Mouse (Mus musculus) megakaryocyte, embryonic 14.5 days (primary cell): ENCODE data around the gene Kif11. TPM values are rescaled to one million over a fixed set of nuclear protein-coding genes. Genes with fewer than 3 reads are reported as not detected.

Experiments
- H3K27me3 ChIP-seq: replicated peaks from 2 replicates; pipeline ENCODE3; 2012; ENCODE audit warnings: inconsistent platforms
- H3K36me3 ChIP-seq: replicated peaks from 2 replicates; pipeline ENCODE3; 2012; ENCODE audit warnings: low read length, inconsistent platforms, mixed read lengths
- H3K4me1 ChIP-seq: 2 replicates; pipeline ENCODE4 v1.6.1; 2012; ENCODE audit warnings: inconsistent platforms
- H3K4me3 ChIP-seq: replicated peaks from 2 replicates; pipeline ENCODE3; 2012; ENCODE audit warnings: moderate library complexity, mild to moderate bottlenecking, inconsistent platforms
- H3K9me3 ChIP-seq: 2 replicates; pipeline ENCODE4 v1.6.1; 2012; ENCODE audit warnings: inconsistent platforms
- FLI1 ChIP-seq: IDR thresholded peaks from 2 replicates; pipeline ENCODE4 v1.6.1; 2012; ENCODE audit warnings: low read length, inconsistent platforms, mixed read lengths
- GATA1 ChIP-seq: IDR thresholded peaks from 3 replicates; pipeline ENCODE4 v1.6.1; 2012; ENCODE audit warnings: mixed read lengths, low read length, inconsistent platforms, borderline replicate concordance
- polyA plus RNA-seq: library from polyadenylated mRNA; stranded (reverse); fragments of >175 nt; gene quantifications from 2 replicates; pipeline ENCODE4 v1.2.3, GENCODE M21; 2012; ENCODE audit warnings: low replicate concordance; ENCODE audit not compliant: insufficient read depth

The Kif11 gene
- polyA plus RNA-seq = 1.2 and 1.7 TPM in 2 replicates

GRCm38 (mm10) chr19:37375755-37376615 is at the start of gene Kif11:
Gene Kif11, plus strand, starts transcription at chr19:37376403.
- Histone ChIP-seq H3K9me3 (no peaks in the 10 kb centered on the region), H3K27me3 (no peaks in the 10 kb centered on the region), H3K4me1 (peaks cover 52% of the 10 kb centered on the region), H3K4me3 (peak within 1 kb of the TSS; percentile 96), H3K36me3 (no peaks in the 10 kb centered on the region)
- TF ChIP-seq GATA1 = no peak
- no peak for TF ChIP-seq FLI1

- Histone ChIP-seq H3K4me1 (no peaks in the 10 kb centered on the region; the same call in 1 of the 2 replicates), H3K9me3 (no peaks in the 10 kb centered on the region), H3K4me3 (no peak overlapping the region), H3K36me3 (peaks cover 70% of the 10 kb centered on the region), H3K27me3 (no peaks in the 10 kb centered on the region)
- TF ChIP-seq FLI1 = no peak
- no peak for TF ChIP-seq GATA1
Observed at GRCm38 (mm10) chr19:37327216-37327615, 49.0 kb upstream of the Kif11 start.

DNA sequence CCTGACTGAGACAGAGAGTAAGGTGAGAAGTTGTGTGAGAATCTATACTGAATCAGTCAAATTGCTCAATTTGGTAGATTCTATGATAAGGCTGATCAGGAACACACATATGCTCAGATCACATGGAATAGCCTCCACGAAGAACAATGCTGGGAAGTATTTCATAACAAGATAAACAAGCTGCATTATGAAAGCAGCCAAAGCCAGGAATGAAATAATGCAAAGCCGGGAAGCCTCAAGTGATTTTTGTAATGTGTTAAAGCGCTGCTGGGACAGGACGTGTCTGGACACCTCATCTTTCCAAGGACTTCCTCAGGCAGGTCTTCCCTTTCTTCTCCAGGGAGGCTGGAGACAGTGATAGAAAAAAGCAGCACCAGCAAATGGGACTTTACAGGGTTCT is 43.5 kb upstream of the Kif11 start:
- H3K36me3 ChIP-seq = peaks cover 37% of the 10 kb centered on the region
- H3K9me3 ChIP-seq = no peaks in the 10 kb centered on the region
- no peak for TF ChIP-seq FLI1
- TF ChIP-seq GATA1 = no peak
- H3K4me3 ChIP-seq = no peak overlapping the region
- H3K27me3 ChIP-seq = no peaks in the 10 kb centered on the region
- H3K4me1 ChIP-seq = peaks cover 41% of the 10 kb centered on the region

DNA sequence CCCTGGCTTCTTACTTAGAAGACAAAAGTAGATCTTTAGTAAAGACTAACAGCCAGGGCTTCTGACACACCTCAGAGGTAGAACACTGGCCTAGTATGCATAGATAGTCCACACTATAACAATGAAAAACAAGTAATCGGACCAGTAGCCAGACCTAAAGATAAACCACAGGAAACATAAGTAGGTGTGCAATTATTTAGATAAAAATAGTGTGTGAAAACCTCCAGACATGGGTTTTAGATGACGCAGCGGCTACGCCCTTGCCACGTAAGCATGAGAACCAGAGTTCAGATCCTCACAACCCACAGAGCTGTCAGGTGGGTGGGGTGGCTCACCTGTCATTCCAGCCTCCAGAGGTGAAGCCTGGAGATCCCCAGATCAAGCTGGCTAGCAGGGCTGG is 42.8 kb upstream of the Kif11 start:
- H3K27me3 ChIP-seq = no peaks in the 10 kb centered on the region
- no peaks in the 10 kb centered on the region for H3K9me3 ChIP-seq
- H3K4me1 ChIP-seq = peaks cover 47% of the 10 kb centered on the region
- TF ChIP-seq FLI1 = no peak
- no peak for TF ChIP-seq GATA1
- H3K36me3 ChIP-seq = peaks cover 31% of the 10 kb centered on the region
- no peak overlapping the region for H3K4me3 ChIP-seq

GRCm38 (mm10) chr19:37335392-37335791 is 40.8 kb upstream of the Kif11 start:
- Histone ChIP-seq H3K27me3 (no peaks in the 10 kb centered on the region), H3K4me3 (no peak overlapping the region), H3K4me1 (peaks cover 52% of the 10 kb centered on the region), H3K9me3 (no peaks in the 10 kb centered on the region), H3K36me3 (peaks cover 11% of the 10 kb centered on the region)
- TF ChIP-seq FLI1 (no peak), GATA1 (no peak)

DNA sequence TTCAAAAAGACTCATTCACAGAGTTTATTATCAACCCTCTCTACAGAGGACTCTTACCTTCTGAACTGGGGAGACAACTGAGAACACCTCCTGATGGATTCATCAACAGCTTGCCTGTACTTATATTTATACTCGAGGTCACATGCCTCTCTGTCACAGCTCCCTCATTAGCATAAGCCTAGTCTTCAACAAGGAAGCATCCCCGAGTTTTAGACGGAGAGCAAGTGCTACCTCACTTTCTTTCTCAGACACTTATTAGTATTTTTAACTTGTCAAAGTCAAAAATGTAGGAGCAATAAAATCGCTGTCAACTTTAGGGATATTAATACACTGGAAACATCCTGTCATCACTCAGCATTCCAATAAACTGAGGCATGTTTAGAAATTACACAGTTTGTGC is 38.5 kb upstream of the Kif11 start, which contains the start of gene Ide:
TSS of gene Ide (minus strand) at position 101 of the 400 bp plus-strand sequence.
- no peak for TF ChIP-seq FLI1
- Histone ChIP-seq H3K4me3 (no peak within 1 kb of the TSS), H3K9me3 (no peaks in the 10 kb centered on the region), H3K4me1 (peaks cover 60% of the 10 kb centered on the region), H3K36me3 (peaks cover 5% of the 10 kb centered on the region), H3K27me3 (no peaks in the 10 kb centered on the region)

GRCm38 (mm10) chr19:37340495-37340894 is 35.7 kb upstream of the Kif11 start:
- Histone ChIP-seq H3K9me3 (no peaks in the 10 kb centered on the region), H3K4me1 (peaks cover 39% of the 10 kb centered on the region), H3K4me3 (no peak overlapping the region), H3K36me3 (no peaks in the 10 kb centered on the region), H3K27me3 (no peaks in the 10 kb centered on the region)
- TF ChIP-seq FLI1 = no peak
- TF ChIP-seq GATA1 = no peak

DNA sequence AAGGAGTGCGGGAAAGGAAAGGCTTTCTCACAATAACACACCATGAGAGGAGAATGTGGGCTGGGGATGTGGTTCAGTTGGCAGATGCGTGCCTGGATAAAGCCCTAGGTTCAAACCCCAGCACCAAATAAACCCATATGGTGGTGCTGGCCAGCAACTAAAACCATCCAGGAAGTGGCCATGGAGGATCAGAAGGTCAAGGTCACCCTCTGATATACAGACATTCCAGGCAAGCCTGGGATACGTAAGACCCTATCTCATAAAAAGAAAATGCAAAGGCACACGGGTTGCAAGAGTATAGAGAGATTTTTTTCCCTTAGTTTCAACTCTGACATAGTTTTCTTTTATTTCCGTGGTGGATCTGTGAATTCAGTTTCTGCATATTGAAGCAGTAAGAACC is 35.3 kb upstream of the Kif11 start:
- Histone ChIP-seq H3K9me3 (no peaks in the 10 kb centered on the region), H3K36me3 (no peaks in the 10 kb centered on the region), H3K4me1 (peaks cover 39% of the 10 kb centered on the region), H3K27me3 (no peaks in the 10 kb centered on the region), H3K4me3 (no peak overlapping the region)
- TF ChIP-seq GATA1 (no peak), FLI1 (no peak)

DNA sequence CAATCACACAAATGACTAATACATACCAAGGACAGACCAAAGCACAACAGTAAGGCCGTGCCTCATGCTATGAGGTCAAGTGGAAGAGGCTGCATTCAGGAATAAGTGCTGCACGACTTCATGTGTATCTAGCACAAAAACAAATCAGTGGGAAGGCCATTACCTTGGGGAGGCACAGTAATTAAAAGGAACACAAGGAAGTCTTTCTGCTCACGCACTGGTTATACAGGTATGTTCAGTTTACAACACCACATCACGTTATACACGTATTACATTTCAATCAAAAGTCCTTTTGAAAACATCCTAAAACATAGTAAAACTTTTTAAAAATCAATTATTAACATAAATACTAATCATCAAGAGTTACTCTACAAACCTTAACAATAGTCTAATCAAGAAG is 32.3 kb upstream of the Kif11 start:
- H3K9me3 ChIP-seq = no peaks in the 10 kb centered on the region
- no peaks in the 10 kb centered on the region for H3K27me3 ChIP-seq
- peaks cover 31% of the 10 kb centered on the region for H3K4me1 ChIP-seq
- no peak overlapping the region for H3K4me3 ChIP-seq
- H3K36me3 ChIP-seq = peaks cover 1% of the 10 kb centered on the region
- no peak for TF ChIP-seq GATA1
- TF ChIP-seq FLI1 = no peak

GRCm38 (mm10) chr19:37346258-37346657 is 29.9 kb upstream of the Kif11 start:
- no peak for TF ChIP-seq GATA1
- no peak for TF ChIP-seq FLI1
- Histone ChIP-seq H3K9me3 (no peaks in the 10 kb centered on the region), H3K36me3 (peaks cover 5% of the 10 kb centered on the region), H3K27me3 (no peaks in the 10 kb centered on the region), H3K4me1 (peaks cover 32% of the 10 kb centered on the region), H3K4me3 (no peak overlapping the region)
